Mouse (Mus musculus) left cerebral cortex, postnatal 4 days (tissue): ENCODE results near the gene Dcdc2c. TPM values are rescaled to one million over a fixed set of nuclear protein-coding genes. Genes with fewer than 3 reads are reported as not detected.

Source experiments
- DNase-seq: peaks from one replicate; pipeline ENCODE4 v3.0.0-alpha.2; 2022
- intact Hi-C: fragments of 180-260 bp; cut with DNase I; formaldehyde crosslinking; loops from one replicate; pipeline ENCODE4 v1.15.1; 2025
- total RNA-seq, 2 experiments: library from RNA; stranded (reverse); gene quantifications; 2 replicates each; pipeline ENCODE4 v1.2.3; 2021

Dcdc2c gene
- total RNA-seq, 2 experiments from 2014 or later: 0.70 to 0.74 TPM

- DNase-seq: no peak
- intact Hi-C loops: no loop called here
Measured at GRCm38 (mm10) chr12:28460523-28460922, 91.7 kb downstream of the Dcdc2c start.

- no peak for DNase-seq
- intact Hi-C loops: no loop called here
Measured at GRCm38 (mm10) chr12:28458786-28459185, 93.4 kb downstream of the Dcdc2c start.

DNA sequence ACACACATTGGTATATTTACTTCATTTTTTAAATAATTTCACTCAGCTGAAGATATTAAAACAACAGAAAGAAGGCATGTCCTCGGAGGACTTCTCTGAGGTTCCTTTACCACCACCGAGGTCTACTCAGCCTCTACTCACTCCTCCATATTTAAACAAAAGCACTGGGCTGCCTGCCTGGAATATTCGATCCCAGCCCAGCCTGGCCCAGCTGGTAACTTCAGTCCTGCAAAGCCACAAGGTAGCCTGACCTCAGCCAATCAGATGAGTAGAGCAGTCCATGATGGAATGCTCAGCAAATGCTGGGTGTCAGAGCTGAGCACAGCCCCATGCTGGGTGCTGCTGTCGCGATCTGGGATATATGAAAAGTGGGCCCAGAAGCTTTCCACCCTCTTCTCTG, 115.7 kb downstream of the Dcdc2c start:
- no peak for DNase-seq
- intact Hi-C loops: no loop called here

GRCm38 (mm10) chr12:28432729-28433067, 119.5 kb downstream of the Dcdc2c start:
- intact Hi-C loops: loop anchor here (2.0 to 5.0 kb wide), 3 partner anchors 835 to 1898 kb away; partner anchors contain the start of gene Sox11
- DNase-seq: no peak

DNA sequence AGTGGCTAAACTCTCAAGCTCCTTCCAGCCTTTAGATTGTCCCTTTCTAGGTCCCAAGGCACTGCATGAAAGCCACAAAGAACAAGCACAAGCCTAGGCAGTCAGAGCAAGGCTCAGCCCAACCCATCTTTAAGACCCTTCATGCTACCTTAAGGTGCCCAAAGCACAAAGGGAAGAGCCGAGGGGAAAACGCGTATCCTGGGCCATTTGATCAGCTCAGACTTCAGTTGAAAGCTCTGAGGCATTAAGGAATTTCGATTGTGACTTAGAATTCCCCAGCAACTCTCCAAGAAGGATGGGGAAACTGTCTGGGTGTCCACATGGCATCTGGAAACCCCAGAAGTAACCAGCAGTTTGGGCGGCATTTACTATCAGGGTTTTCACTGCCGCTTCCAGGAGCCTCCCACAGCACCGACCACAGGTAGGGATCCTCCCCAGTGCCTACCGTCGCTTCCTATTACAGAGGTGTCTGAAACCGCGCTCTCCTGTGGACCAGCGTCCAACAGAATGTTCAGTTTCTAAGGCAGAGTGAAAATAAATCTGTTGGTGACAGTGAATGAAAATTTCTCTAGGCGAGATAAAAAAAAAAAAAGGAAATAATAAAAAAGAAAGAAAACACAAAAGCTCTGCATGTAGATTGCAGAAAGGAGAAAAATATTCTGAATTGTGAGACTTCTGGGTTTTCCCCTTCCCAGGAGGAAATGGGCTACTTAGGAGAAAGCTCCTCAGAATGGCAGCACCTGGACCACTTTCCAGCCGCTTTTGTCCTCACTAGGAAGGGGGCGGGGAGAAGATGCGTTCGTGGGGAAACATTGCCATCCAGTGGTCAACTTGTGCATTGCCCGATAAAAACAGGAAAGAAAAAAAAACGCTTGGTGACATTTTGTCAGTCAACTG, 120.1 kb downstream of the Dcdc2c start:
- intact Hi-C loops: loop anchor here (2.0 to 5.0 kb wide), 3 partner anchors 835 to 1897 kb away; partner anchors contain the start of gene Sox11
- peak; percentile 68 for DNase-seq

GRCm38 (mm10) chr12:28429856-28430255, 122.3 kb downstream of the Dcdc2c start:
- DNase-seq: no peak
- intact Hi-C loops: loop anchor here (5.0 kb wide), 1 partner anchor 833 kb away; no protein-coding TSS in a partner anchor

GRCm38 (mm10) chr12:28416957-28417356, 135.2 kb downstream of the Dcdc2c start:
- intact Hi-C loops: no loop called here
- no peak for DNase-seq

- intact Hi-C loops: no loop called here
- DNase-seq: no peak
Measured at GRCm38 (mm10) chr12:28407656-28408405, 144.4 kb downstream of the Dcdc2c start.

DNA sequence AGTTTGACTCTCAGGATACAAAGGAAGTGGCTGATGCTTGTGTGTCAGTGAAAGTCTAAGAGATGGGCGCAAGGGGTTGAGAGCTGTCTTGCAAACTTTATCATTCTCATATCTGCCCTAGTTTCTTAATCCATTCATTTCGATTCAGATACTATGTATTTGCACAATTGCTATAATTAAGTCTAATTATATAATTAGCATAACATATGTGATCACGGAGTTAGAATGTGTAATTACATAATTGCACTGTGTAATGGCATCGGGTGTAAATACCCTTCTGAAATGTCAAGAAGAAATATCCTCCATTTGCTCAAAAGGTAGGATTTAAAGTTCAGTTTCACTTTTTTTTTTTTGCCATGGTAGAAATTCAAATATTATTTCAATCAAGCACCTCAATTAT, 149.9 kb downstream of the Dcdc2c start:
- intact Hi-C loops: no loop called here
- no peak for DNase-seq

DNA sequence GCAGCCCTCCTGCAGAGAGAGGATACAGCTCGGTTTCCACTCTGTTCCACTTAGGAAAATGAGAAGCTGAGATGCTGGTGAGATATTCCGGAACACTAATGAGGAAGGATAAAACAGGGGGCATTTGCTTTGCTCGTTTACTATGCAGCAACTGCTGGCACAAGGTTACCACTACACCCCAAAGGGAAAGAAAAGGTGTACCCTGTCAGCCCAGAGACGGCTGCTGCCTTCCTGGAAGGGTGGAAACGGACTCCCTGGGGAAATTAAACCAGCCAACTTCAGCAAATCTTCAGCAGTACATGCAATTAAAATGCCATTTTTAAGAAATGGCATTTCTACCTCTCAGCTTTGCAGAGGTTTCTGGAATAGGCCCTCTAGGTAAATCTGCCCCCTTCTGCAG, 150.8 kb downstream of the Dcdc2c start:
- DNase-seq: no peak

DNA sequence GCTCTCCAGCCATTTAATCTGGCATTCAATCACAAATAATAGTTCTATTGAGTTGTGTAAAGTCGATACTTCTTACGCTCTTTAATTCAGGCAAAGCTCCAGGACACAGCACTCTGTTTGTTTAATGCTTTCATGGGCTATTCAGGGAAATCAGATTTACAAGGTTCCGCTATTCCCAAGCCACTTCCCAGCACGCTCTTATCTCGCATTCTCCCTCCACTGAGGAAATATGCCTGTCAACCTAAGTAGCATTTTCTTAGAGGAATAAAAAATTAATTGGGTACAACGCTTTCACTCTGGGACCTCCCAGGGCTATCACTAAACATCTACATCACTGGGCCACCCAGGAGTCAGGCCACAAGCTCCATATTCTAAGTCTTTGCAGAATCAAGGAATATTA, 160.1 kb downstream of the Dcdc2c start:
- no peak for DNase-seq
- intact Hi-C loops: no loop called here

More for the DNA sequence above, 150.8 kb downstream of the Dcdc2c start:
- intact Hi-C loops: no loop called here

Other genes with a start within 250 kb of the Dcdc2c start
- under 1 TPM; 0.54 to 0.66 TPM for gene Allc, start 30.1 kb upstream of the Dcdc2c start, total RNA-seq
- gene Colec11, start 71.0 kb upstream of the Dcdc2c start, total RNA-seq: under 1 TPM; 0.26 to 0.77 TPM
- gene Rps7, start 83.6 kb upstream of the Dcdc2c start, total RNA-seq: 100 to 1,000 TPM; 462 to 484 TPM
- gene Rnaseh1, start 97.2 kb upstream of the Dcdc2c start, total RNA-seq: 10 to 100 TPM; 15.4 to 15.5 TPM
- 10 to 100 TPM; 10.8 to 12.5 TPM for gene Adi1, start 122.8 kb upstream of the Dcdc2c start, total RNA-seq
- 10 to 100 TPM; 40.8 to 41.8 TPM for gene Trappc12, start 198.1 kb upstream of the Dcdc2c start, total RNA-seq
- 10 to 100 TPM; 46.2 to 49.9 TPM for gene Eipr1, start 199.4 kb upstream of the Dcdc2c start, total RNA-seq